Mouse (Mus musculus): ENCODE data around the gene Lpar4.
A peak's percentile ranks its signal among the peaks of the same experiment; 100 is the strongest.

Lpar4 gene

GRCm38 (mm10) chrX:106920175-106920827, at the start of gene Lpar4:
Lpar4 (plus strand) TSS chrX:106920625.
- DNase-seq (ENCODE audit: low spot score in 2 of 2), result peak in 1 of 2 experiments; percentile 8

- DNase-seq (ENCODE audit: low spot score in 2 of 2), result no peak
Observed at GRCm38 (mm10) chrX:106871426-106871825, 49.0 kb upstream of the Lpar4 start.

- no peak for DNase-seq (ENCODE audit: low spot score in 2 of 2)
Observed at GRCm38 (mm10) chrX:106871894-106872293, 48.5 kb upstream of the Lpar4 start.

GRCm38 (mm10) chrX:106872315-106872714, 48.1 kb upstream of the Lpar4 start:
- no peak for DNase-seq (ENCODE audit: low spot score in 2 of 2)

- no peak for DNase-seq (ENCODE audit: low spot score in 2 of 2)
Observed at GRCm38 (mm10) chrX:106897707-106898275, 22.6 kb upstream of the Lpar4 start.

- DNase-seq (ENCODE audit: low spot score in 2 of 2), result no peak
Observed at GRCm38 (mm10) chrX:106920828-106921619, 599 bp downstream of the Lpar4 start.

- DNase-seq (ENCODE audit: low spot score in 2 of 2), result no peak
Observed at GRCm38 (mm10) chrX:106924572-106924971, 4.1 kb downstream of the Lpar4 start.

GRCm38 (mm10) chrX:106939326-106939725, 18.9 kb downstream of the Lpar4 start:
- no peak for DNase-seq (ENCODE audit: low spot score in 2 of 2)

GRCm38 (mm10) chrX:106950558-106950957, 30.1 kb downstream of the Lpar4 start:
- no peak for DNase-seq (ENCODE audit: low spot score in 2 of 2)

GRCm38 (mm10) chrX:106951016-106951415, 30.6 kb downstream of the Lpar4 start:
- DNase-seq (ENCODE audit: low spot score in 2 of 2), result no peak

- DNase-seq (ENCODE audit: low spot score in 2 of 2), result no peak
Observed at GRCm38 (mm10) chrX:106953840-106954239, 33.4 kb downstream of the Lpar4 start.

- no peak for DNase-seq (ENCODE audit: low spot score in 2 of 2)
Observed at GRCm38 (mm10) chrX:106962233-106962632, 41.8 kb downstream of the Lpar4 start.

GRCm38 (mm10) chrX:106964326-106964725, 43.9 kb downstream of the Lpar4 start:
- DNase-seq (ENCODE audit: low spot score in 2 of 2), result no peak
